Mouse (Mus musculus) CH12.LX (cell line): ENCODE data around the gene Nptx1. TPM values are rescaled to one million over a fixed set of nuclear protein-coding genes. Genes with fewer than 3 reads are reported as not detected.

ENCODE experiments used
- DNase-seq: peaks from one replicate; pipeline ENCODE4 v3.0.0-alpha.2; 2013; ENCODE audit errors: extremely low read depth
- H3K27ac ChIP-seq: 2 replicates; pipeline ENCODE4 v1.5.1; 2012; ENCODE audit warnings: low read depth, mild to moderate bottlenecking, control low read depth, moderate library complexity; ENCODE audit not compliant: insufficient read depth
- H3K27me3 ChIP-seq: replicated peaks from 2 replicates; pipeline ENCODE3; 2012; ENCODE audit warnings: inconsistent platforms
- H3K36me3 ChIP-seq, 2 experiments: replicated peaks in 1 of 2; 2 replicates each; pipeline versions ENCODE3 to v1.6.1; 2012; ENCODE audit warnings: inconsistent platforms in 1 of 2, low read length in 1 of 2, mild to moderate bottlenecking in 1 of 2, mixed read lengths in 1 of 2, moderate library complexity in 1 of 2; ENCODE audit not compliant: control insufficient read depth in 1 of 2, insufficient read depth in 1 of 2
- H3K4me1 ChIP-seq, 2 experiments: 2 replicates each; pipeline ENCODE4 v1.6.1; 2012; ENCODE audit warnings: inconsistent platforms in 1 of 2, moderate library complexity in 1 of 2; ENCODE audit not compliant: insufficient read depth in 2 of 2, control insufficient read depth in 1 of 2
- H3K4me2 ChIP-seq: 2 replicates; pipeline ENCODE4 v1.6.1; 2012; ENCODE audit warnings: low read depth, mild to moderate bottlenecking, control low read depth; ENCODE audit not compliant: poor library complexity, insufficient read depth, severe bottlenecking
- H3K4me3 ChIP-seq, 3 experiments: fragments of 150-350 bp in 1 of 3; sonication (generic) in 1 of 3; replicated peaks in 1 of 3; 2 replicates each; pipeline versions ENCODE3 to v1.5.1; 2011 to 2012; ENCODE audit warnings: low read depth in 2 of 3, low read length in 2 of 3, mild to moderate bottlenecking in 2 of 3, moderate library complexity in 2 of 3, control low read depth in 1 of 3, improper control_type of control experiment in 1 of 3, inconsistent platforms in 1 of 3, mixed read lengths in 1 of 3; ENCODE audit not compliant: poor library complexity in 1 of 3
- H3K79me2 ChIP-seq: replicated peaks from 2 replicates; pipeline ENCODE4 v1.6.1; 2012; ENCODE audit warnings: mild to moderate bottlenecking, moderate library complexity; ENCODE audit not compliant: control insufficient read depth, poor library complexity, insufficient read depth, severe bottlenecking; ENCODE audit errors: extremely low read depth
- H3K9ac ChIP-seq: 2 replicates; pipeline ENCODE4 v1.6.1; 2012; ENCODE audit warnings: low read depth, mild to moderate bottlenecking, control low read depth, moderate library complexity; ENCODE audit not compliant: insufficient read depth
- H3K9me3 ChIP-seq: replicated peaks from 2 replicates; pipeline ENCODE3; 2012; ENCODE audit warnings: low read length, inconsistent platforms, mixed read lengths
- BHLHE40 ChIP-seq: IDR thresholded peaks from 2 replicates; pipeline ENCODE4 v1.6.1; 2011; ENCODE audit warnings: mild to moderate bottlenecking, low read depth, low read length, improper control_type of control experiment
- E2F4 ChIP-seq: IDR thresholded peaks from 2 replicates; pipeline ENCODE4 v1.6.1; 2011; ENCODE audit warnings: low read depth, low read length, improper control_type of control experiment; ENCODE audit not compliant: insufficient replicate concordance
- ELF1 ChIP-seq: IDR thresholded peaks from 2 replicates; pipeline ENCODE4 v1.6.1; 2014; ENCODE audit warnings: low read depth, mild to moderate bottlenecking, inconsistent platforms, low read length, improper control_type of control experiment
- EP300 ChIP-seq: IDR thresholded peaks from 2 replicates; pipeline ENCODE4 v1.6.1; 2011; ENCODE audit warnings: low read length, improper control_type of control experiment
- ETS1 ChIP-seq: conservative IDR thresholded peaks from 2 replicates; pipeline ENCODE4 v1.6.1; 2012; ENCODE audit warnings: low read depth, mild to moderate bottlenecking, inconsistent platforms, low read length, improper control_type of control experiment, moderate library complexity
- HCFC1 ChIP-seq: IDR thresholded peaks from 2 replicates; pipeline ENCODE4 v1.6.1; 2012; ENCODE audit warnings: low read depth, mild to moderate bottlenecking, inconsistent platforms, low read length, improper control_type of control experiment
- IRF4 ChIP-seq: IDR thresholded peaks from 2 replicates; pipeline ENCODE4 v1.6.1; 2014; ENCODE audit warnings: low read depth, mild to moderate bottlenecking, inconsistent platforms, low read length, improper control_type of control experiment
- JUN ChIP-seq: IDR thresholded peaks from 2 replicates; pipeline ENCODE4 v1.6.1; 2011; ENCODE audit warnings: low read depth, mild to moderate bottlenecking, low read length, improper control_type of control experiment, moderate library complexity; ENCODE audit not compliant: insufficient read depth
- KAT2A ChIP-seq: IDR thresholded peaks from 2 replicates; pipeline ENCODE4 v1.6.1; 2012; ENCODE audit warnings: low read length, improper control_type of control experiment, inconsistent platforms; ENCODE audit not compliant: insufficient replicate concordance
- MYC ChIP-seq: IDR thresholded peaks from 2 replicates; pipeline ENCODE4 v1.6.1; 2011; ENCODE audit warnings: low read depth, mild to moderate bottlenecking, improper control_type of control experiment, low read length
- NELFE ChIP-seq: IDR thresholded peaks from 2 replicates; pipeline ENCODE4 v1.6.1; 2011; ENCODE audit warnings: low read depth, low read length, improper control_type of control experiment
- NRF1 ChIP-seq: IDR thresholded peaks from 2 replicates; pipeline ENCODE4 v1.6.1; 2014; ENCODE audit warnings: low read depth, mild to moderate bottlenecking, inconsistent platforms, low read length, improper control_type of control experiment, moderate library complexity
- PAX5 ChIP-seq: IDR thresholded peaks from 2 replicates; pipeline ENCODE4 v1.6.1; 2012; ENCODE audit warnings: low read length, inconsistent platforms, mixed read lengths
- POLR2A ChIP-seq: IDR thresholded peaks from 2 replicates; pipeline ENCODE4 v1.6.1; 2011; ENCODE audit warnings: low read depth, mild to moderate bottlenecking, improper control_type of control experiment, low read length
- POLR2AphosphoS2 ChIP-seq: IDR thresholded peaks from 2 replicates; pipeline ENCODE4 v1.6.1; 2011; ENCODE audit warnings: low read depth, low read length, improper control_type of control experiment
- RAD21 ChIP-seq: IDR thresholded peaks from 2 replicates; pipeline ENCODE4 v1.6.1; 2011; ENCODE audit warnings: low read depth, mild to moderate bottlenecking, low read length, improper control_type of control experiment, moderate library complexity
- SMC3 ChIP-seq: IDR thresholded peaks from 2 replicates; pipeline ENCODE4 v1.6.1; 2011; ENCODE audit warnings: low read depth, low read length, improper control_type of control experiment
- TBP ChIP-seq: conservative IDR thresholded peaks from 2 replicates; pipeline ENCODE4 v1.6.1; 2011; ENCODE audit warnings: low read depth, low read length, improper control_type of control experiment
- TCF12 ChIP-seq: IDR thresholded peaks from 2 replicates; pipeline ENCODE4 v1.6.1; 2014; ENCODE audit warnings: low read depth, mild to moderate bottlenecking, inconsistent platforms, low read length, improper control_type of control experiment
- USF1 ChIP-seq: IDR thresholded peaks from 2 replicates; pipeline ENCODE4 v1.6.1; 2014; ENCODE audit warnings: low read depth, mild to moderate bottlenecking, inconsistent platforms, low read length, improper control_type of control experiment
- USF2 ChIP-seq: conservative IDR thresholded peaks from 2 replicates; pipeline ENCODE4 v1.6.1; 2011; ENCODE audit warnings: low read depth, low read length, improper control_type of control experiment
- ZKSCAN1 ChIP-seq: IDR thresholded peaks from 2 replicates; pipeline ENCODE4 v1.6.1; 2012; ENCODE audit warnings: low read depth, inconsistent platforms, low read length, improper control_type of control experiment, borderline replicate concordance
- ZMIZ1 ChIP-seq: IDR thresholded peaks from 2 replicates; pipeline ENCODE4 v1.6.1; 2012; ENCODE audit warnings: low read depth, mild to moderate bottlenecking, inconsistent platforms, low read length, improper control_type of control experiment
- dilution Hi-C: fragments of 300-500 bp; cut with MboI; formaldehyde crosslinking; loops from 2 replicates; pipeline ENCODE4 v1.14.3; 2020; ENCODE audit warnings: low sequenced_read_pairs; ENCODE audit not compliant: extremely low pct_unique_long_range_greater_than_20kb, extremely low pct_ligation_motif_present
- in situ Hi-C: fragments of 300-500 bp; cut with MboI; formaldehyde crosslinking; loops from 3 replicates; pipeline ENCODE4 v1.14.3; 2019; ENCODE audit warnings: low sequenced_read_pairs, low pct_ligation_motif_present, low pct_unique_long_range_greater_than_20kb, mixed read lengths
- polyA plus RNA-seq: library from polyadenylated mRNA; unstranded; fragments of >175 nt; gene quantifications from 2 replicates; pipeline ENCODE4 v1.2.1, GENCODE M21; 2012; ENCODE audit warnings: low read depth; ENCODE audit not compliant: insufficient read length
- total RNA-seq, 2 experiments: library from RNA; depleted of rRNA; stranded (reverse); fragments of 300-350 nt in 1 of 2; fragments of >200 nt in 1 of 2; gene quantifications; 2 replicates each; pipeline ENCODE4 v1.2.3; 2012 to 2014

The Nptx1 gene
- total and polyA plus RNA-seq, 3 experiments = under 0.01 TPM; not detected in 2

- dilution Hi-C loops (no loop called here), in situ Hi-C loops (no loop called here)
- Histone ChIP-seq H3K36me3 (no peaks in the 10 kb centered on the region), H3K4me1 (peaks cover 8 to 9% of the 10 kb centered on the region in 2 experiments), H3K9me3 (peaks cover 3% of the 10 kb centered on the region), H3K4me2 (no peak overlapping the region), H3K27me3 (peaks cover 85% of the 10 kb centered on the region), H3K27ac (no peak overlapping the region), H3K79me2 (no peaks in the 10 kb centered on the region), H3K4me3 (no peak overlapping the region), H3K9ac (no peak overlapping the region)
- peak; percentile 53 for DNase-seq
- TF ChIP-seq ELF1 = no peak
- TF ChIP-seq KAT2A = no peak
- no peak for TF ChIP-seq RAD21
- no peak for TF ChIP-seq POLR2AphosphoS2
- peak; percentile 77 for TF ChIP-seq NRF1
- no peak for TF ChIP-seq EP300
- TF ChIP-seq ZKSCAN1 = no peak
- no peak for TF ChIP-seq IRF4
Measured at GRCm38 (mm10) chr11:119524545-119524949, 23.0 kb downstream of the Nptx1 start.

- Histone ChIP-seq H3K27ac (no peak overlapping the region), H3K9ac (no peak overlapping the region), H3K4me2 (no peak overlapping the region), H3K27me3 (peaks cover 85% of the 10 kb centered on the region), H3K36me3 (no peaks in the 10 kb centered on the region), H3K9me3 (peaks cover 3% of the 10 kb centered on the region), H3K79me2 (no peaks in the 10 kb centered on the region), H3K4me3 (no peak overlapping the region), H3K4me1 (peaks cover 8 to 9% of the 10 kb centered on the region in 2 experiments)
- no peak for DNase-seq
- in situ Hi-C loops (no loop called here), dilution Hi-C loops (no loop called here)
- TF ChIP-seq TCF12 (no peak), MYC (no peak), ELF1 (no peak), RAD21 (no peak), ETS1 (no peak), NELFE (no peak), USF2 (no peak), SMC3 (no peak), POLR2A (no peak), ZMIZ1 (no peak), BHLHE40 (no peak), KAT2A (no peak), E2F4 (no peak), HCFC1 (no peak), ZKSCAN1 (no peak), TBP (no peak), JUN (no peak), PAX5 (no peak), USF1 (no peak)
Measured at GRCm38 (mm10) chr11:119523392-119523791, 24.2 kb downstream of the Nptx1 start.
